Mouse (Mus musculus) lung, postnatal 0 days (tissue): ENCODE measurements at regions not wholly inside any gene's neighbourhood (a gene's known extent, or its start where the extent isn't known, plus 50 kb on each side); places are given as distances from the start of the nearest gene placed in this dataset.

Experiments used
- ATAC-seq: fragments of 200-750 bp; cut with Nextera tagmentation; 2 replicates; pipeline ENCODE4 v1.8.0; 2017; ENCODE audit warnings: moderate library complexity
- DNase-seq: peaks from one replicate; pipeline ENCODE4 v3.0.0-alpha.2; 2016; ENCODE audit warnings: low spot score
- H3K27ac ChIP-seq: fragments of 300-500 bp; sonication (generic); 2 replicates; pipeline ENCODE4 v1.5.1; 2014; ENCODE audit warnings: antibody characterized with exemption, mild to moderate bottlenecking, low read length, mixed read lengths
- H3K27me3 ChIP-seq: fragments of 300-500 bp; sonication (generic); replicated peaks from 2 replicates; pipeline ENCODE4 v1.6.1; 2014; ENCODE audit warnings: low read length, mixed read lengths; ENCODE audit not compliant: insufficient read depth
- H3K36me3 ChIP-seq: fragments of 300-500 bp; sonication (generic); 2 replicates; pipeline ENCODE4 v1.6.1; 2014; ENCODE audit warnings: low read length, mixed read lengths; ENCODE audit not compliant: insufficient read depth
- H3K4me1 ChIP-seq: fragments of 300-500 bp; sonication (generic); 2 replicates; pipeline ENCODE4 v1.6.1; 2014; ENCODE audit warnings: antibody characterized with exemption, low read depth, low read length, mixed read lengths; ENCODE audit not compliant: insufficient read depth
- H3K4me2 ChIP-seq: fragments of 300-500 bp; sonication (generic); replicated peaks from 2 replicates; pipeline ENCODE4 v1.6.1; 2014; ENCODE audit warnings: low read depth, mild to moderate bottlenecking, low read length, moderate library complexity, mixed read lengths
- H3K4me3 ChIP-seq: fragments of 300-500 bp; sonication (generic); 2 replicates; pipeline ENCODE4 v1.5.1; 2014; ENCODE audit warnings: low read depth, low read length
- H3K9ac ChIP-seq: fragments of 300-500 bp; sonication (generic); replicated peaks from 2 replicates; pipeline ENCODE4 v1.6.1; 2014; ENCODE audit warnings: low read depth, mild to moderate bottlenecking
- H3K9me3 ChIP-seq: fragments of 300-500 bp; sonication (generic); 2 replicates; pipeline ENCODE4 v1.6.1; 2016; ENCODE audit warnings: low read length, mixed read lengths
- CTCF ChIP-seq: IDR thresholded peaks from 2 replicates; pipeline ENCODE4 v1.5.1; 2016; ENCODE audit warnings: antibody characterized with exemption, mild to moderate bottlenecking
- EP300 ChIP-seq: IDR thresholded peaks from 2 replicates; pipeline ENCODE4 v1.6.1; 2016; ENCODE audit warnings: antibody characterized with exemption, mild to moderate bottlenecking, control low read depth
- WGBS: fragments of 180-500 bp; shearing (Covaris S2); extraction: QIAGEN DNeasy Blood & Tissue Kit; methylation state at CpG from one replicate; pipeline ENCODE4 v1.1.7; 2014; 5-methylcytosine and 5-hydroxymethylcytosine counted together

DNA sequence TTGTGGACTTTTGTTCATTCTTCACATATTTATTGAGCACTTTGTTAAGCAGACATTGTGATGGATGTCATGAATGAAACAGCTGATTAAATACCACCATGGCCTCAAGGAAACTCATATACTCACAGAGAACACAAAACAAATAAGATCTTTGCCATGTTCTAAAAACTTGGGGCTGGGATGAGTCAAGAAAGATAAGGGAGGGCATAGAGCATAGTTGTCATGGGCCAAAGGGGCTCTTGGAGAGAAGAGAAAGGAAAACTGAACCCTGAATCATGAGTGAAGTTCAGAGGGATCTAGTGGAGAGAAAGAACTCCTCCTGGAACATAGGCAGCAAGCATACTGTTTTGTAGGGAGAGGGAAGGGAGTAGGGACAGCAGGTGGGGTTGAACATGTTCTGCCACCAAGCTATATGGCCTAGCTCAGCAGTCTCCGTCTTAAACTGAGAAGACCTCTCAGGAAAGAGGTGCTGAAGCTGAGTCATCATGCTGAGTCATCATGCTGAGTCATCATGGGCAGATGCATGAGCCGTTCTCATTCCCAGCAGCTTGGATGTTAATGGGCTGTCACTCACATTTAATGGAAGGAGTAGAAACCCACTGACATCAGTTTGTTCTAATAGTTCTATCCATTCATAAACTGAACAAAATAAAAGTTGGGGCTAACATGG lies 69.6 kb downstream of the Cetn3 start:
- Histone ChIP-seq H3K9me3 (no peaks in the 10 kb centered on the region), H3K36me3 (no peaks in the 10 kb centered on the region), H3K9ac (no peak overlapping the region), H3K27ac (no peak overlapping the region), H3K4me2 (no peak overlapping the region), H3K4me3 (no peak overlapping the region), H3K4me1 (no peaks in the 10 kb centered on the region), H3K27me3 (no peaks in the 10 kb centered on the region)
- DNase-seq (no peak), ATAC-seq (no peak)
- 49% methylated on average over 2 of the region's 2 CpGs for WGBS
- TF ChIP-seq CTCF = no peak
- no peak for TF ChIP-seq EP300

GRCm38 (mm10) chr13:81856072-81856471 lies 73.2 kb downstream of the Cetn3 start:
- Histone ChIP-seq H3K36me3 (no peaks in the 10 kb centered on the region), H3K27me3 (no peaks in the 10 kb centered on the region), H3K9me3 (no peaks in the 10 kb centered on the region), H3K4me3 (no peak overlapping the region), H3K27ac (no peak overlapping the region), H3K9ac (no peak overlapping the region), H3K4me2 (no peak overlapping the region), H3K4me1 (no peaks in the 10 kb centered on the region)
- WGBS = 22% methylated on average over 4 of the region's 4 CpGs
- no peak for DNase-seq
- no peak for ATAC-seq
- TF ChIP-seq CTCF (no peak), EP300 (no peak)

DNA sequence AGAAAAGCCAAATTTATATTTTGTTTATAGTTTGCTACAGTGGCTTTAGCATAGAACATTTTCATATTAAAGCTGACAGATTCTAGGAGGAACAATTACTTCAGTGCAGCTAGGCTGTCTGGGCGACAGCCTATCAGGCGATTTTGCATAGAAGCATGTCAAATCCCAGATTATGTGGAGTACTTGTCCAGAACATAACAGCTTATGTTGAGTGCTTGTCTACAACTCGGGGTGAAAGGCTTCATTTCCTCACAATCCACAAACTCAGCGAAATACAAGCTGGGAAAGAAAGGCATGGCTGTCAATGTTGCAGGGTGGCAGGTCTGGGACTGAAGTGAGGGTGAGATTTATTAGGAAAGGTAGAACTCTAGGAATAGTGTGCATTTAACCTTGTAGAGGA lies 77.8 kb downstream of the Cetn3 start:
- Histone ChIP-seq H3K36me3 (no peaks in the 10 kb centered on the region), H3K9me3 (no peaks in the 10 kb centered on the region), H3K9ac (no peak overlapping the region), H3K4me3 (no peak overlapping the region), H3K4me2 (no peak overlapping the region), H3K27ac (no peak overlapping the region), H3K4me1 (no peaks in the 10 kb centered on the region), H3K27me3 (no peaks in the 10 kb centered on the region)
- 57% methylated on average over 4 of the region's 4 CpGs for WGBS
- TF ChIP-seq EP300 (no peak), CTCF (no peak)
- ATAC-seq = no peak
- no peak for DNase-seq

GRCm38 (mm10) chr13:81861886-81862600 lies 79.2 kb downstream of the Cetn3 start:
- no peak for DNase-seq
- TF ChIP-seq EP300 (no peak), CTCF (no peak)
- Histone ChIP-seq H3K4me2 (no peak overlapping the region), H3K9me3 (no peaks in the 10 kb centered on the region), H3K4me1 (no peaks in the 10 kb centered on the region), H3K36me3 (no peaks in the 10 kb centered on the region), H3K27ac (no peak overlapping the region), H3K27me3 (no peaks in the 10 kb centered on the region), H3K9ac (no peak overlapping the region), H3K4me3 (no peak overlapping the region)
- WGBS = 72% methylated on average over 5 of the region's 5 CpGs
- ATAC-seq = no peak

DNA sequence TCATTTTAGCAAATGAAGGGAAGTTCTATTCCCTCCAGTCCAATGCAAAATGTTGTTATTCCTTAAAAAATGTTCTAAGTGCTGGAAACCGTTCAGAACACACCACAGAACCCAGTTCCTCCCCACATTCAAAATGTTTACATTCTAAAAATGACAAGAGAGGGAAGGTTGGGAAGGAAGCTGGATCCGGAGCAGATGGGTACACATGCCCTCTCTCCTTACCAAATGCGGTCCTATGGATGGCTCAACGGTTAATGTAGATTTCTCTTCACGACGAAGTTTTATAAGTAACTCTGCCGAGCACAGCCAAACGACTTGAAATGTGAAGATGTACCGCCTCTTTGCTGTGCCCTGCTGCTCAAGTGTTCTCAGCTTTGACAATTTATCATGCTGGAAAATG lies 88.3 kb downstream of the Cetn3 start:
- no peak for ATAC-seq
- H3K4me3 ChIP-seq = no peak overlapping the region
- H3K9ac ChIP-seq = no peak overlapping the region
- no peaks in the 10 kb centered on the region for H3K9me3 ChIP-seq
- no peaks in the 10 kb centered on the region for H3K36me3 ChIP-seq
- no peak for TF ChIP-seq CTCF
- TF ChIP-seq EP300 = no peak
- H3K27me3 ChIP-seq = no peaks in the 10 kb centered on the region
- 76% methylated on average over 9 of the region's 9 CpGs for WGBS
- H3K4me1 ChIP-seq = no peaks in the 10 kb centered on the region
- DNase-seq = no peak
- no peak overlapping the region for H3K27ac ChIP-seq
- no peak overlapping the region for H3K4me2 ChIP-seq

DNA sequence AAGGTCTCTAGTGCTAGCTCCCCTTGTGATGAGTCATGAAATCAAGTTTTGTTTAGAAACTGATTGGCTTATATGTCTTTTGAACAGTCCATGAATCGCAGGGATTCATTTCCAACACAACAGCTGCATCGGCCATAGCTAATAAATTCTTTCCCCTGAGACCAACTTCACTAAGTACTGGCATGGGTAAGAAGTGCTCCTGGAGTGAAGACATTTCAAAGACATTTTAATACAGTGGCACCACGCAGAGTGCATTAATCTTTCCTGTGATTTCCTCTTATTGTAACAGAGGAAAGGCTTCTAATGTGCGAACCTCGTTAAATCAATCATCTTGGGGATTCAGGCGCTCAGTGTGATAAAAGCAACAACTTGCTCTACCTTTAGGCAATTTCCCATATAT lies 103.0 kb downstream of the Cetn3 start:
- TF ChIP-seq EP300 (no peak), CTCF (no peak)
- Histone ChIP-seq H3K9ac (no peak overlapping the region), H3K4me2 (no peak overlapping the region), H3K27ac (no peak overlapping the region), H3K36me3 (no peaks in the 10 kb centered on the region), H3K27me3 (no peaks in the 10 kb centered on the region), H3K4me1 (no peaks in the 10 kb centered on the region), H3K9me3 (no peaks in the 10 kb centered on the region), H3K4me3 (no peak overlapping the region)
- DNase-seq = no peak
- no peak for ATAC-seq
- 72% methylated on average over 6 of the region's 6 CpGs for WGBS
